Mouse (Mus musculus) heart, postnatal 4 days (tissue): ENCODE results near the gene Haus2. TPM values are rescaled to one million over a fixed set of nuclear protein-coding genes. Genes with fewer than 3 reads are reported as not detected.

ENCODE experiments used
- DNase-seq: peaks from one replicate; pipeline ENCODE4 v3.0.0; 2021
- total RNA-seq, 2 experiments: library from RNA; stranded (reverse); gene quantifications; 2 replicates each; pipeline ENCODE4 v1.2.3; 2021

Haus2 gene
- total RNA-seq, 2 experiments from 2014 or later, result 15.7 to 16.0 TPM

DNA sequence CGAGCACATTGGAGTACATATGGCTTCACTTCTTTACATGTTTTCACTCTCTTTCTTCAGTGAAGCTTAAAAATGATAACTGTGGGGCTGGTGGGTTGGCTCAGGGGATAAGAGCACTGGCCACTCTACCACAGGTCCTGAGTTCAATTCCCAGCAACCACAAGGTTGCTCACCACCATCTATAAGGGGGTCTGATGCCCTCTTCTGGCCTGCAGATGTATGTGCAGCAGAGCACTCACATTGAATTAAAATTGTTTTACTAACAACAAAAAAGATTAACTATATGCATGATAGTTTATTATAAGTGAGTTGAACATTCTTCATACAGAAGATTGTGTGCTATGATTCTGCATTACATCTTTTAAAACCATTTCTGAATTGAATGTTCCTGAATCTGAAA lies 10.4 kb downstream of the Haus2 start:
- no peak for DNase-seq

DNA sequence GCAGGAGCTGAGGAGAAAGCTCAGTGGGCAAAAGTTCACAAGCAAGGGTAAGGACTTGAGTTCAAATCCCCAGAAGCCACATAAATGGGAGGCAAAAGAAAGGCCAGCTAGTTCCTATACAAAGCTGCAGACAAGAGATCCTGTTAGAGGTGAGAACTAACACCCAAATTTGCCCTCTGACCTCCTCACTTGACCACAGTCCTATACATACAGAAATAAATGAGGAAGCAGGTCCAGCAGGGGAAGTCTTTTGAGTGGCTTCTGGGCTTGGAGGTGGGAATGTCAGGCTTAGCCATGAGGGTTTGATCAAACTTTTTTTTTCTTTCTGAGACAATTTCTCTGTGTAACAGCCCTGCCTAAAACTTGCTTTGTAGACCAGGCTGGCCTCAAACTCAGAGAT lies 13.7 kb downstream of the Haus2 start:
- no peak for DNase-seq

DNA sequence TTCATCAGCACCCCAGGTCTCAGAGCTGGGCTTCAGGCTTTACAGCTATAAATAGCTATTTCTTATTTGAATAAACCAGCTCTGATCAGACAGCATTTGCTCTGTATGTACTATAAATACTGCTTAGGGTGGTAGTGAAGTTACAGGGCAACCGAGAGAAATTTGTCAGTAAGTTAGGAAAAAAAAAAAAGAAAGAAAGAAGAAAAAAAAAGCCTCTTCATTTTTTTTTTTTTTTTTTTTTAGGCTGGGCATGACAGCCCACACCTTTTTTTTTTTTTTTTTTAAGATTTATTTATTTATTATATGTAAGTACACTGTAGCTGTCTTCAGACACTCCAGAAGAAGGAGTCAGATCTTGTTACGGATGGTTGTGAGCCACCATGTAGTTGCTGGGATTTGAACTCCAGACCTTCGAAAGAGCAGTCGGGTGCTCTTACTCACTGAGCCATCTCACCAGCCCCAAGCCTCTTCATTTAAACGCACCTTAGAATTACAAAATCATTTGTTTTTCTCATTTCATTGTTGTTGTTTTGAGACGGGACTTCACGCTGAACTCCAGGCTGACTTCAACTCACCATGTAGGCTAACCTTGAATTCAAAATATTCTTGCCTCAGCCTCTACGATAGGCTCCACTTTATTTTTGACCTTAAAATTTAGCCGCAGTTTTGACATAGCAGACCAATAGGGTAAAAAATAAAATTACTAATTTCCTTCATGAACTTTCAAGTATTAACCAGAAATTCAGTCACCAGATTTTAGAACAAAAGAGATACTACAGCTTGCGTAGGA lies 19.1 kb downstream of the Haus2 start:
- no peak for DNase-seq

DNA sequence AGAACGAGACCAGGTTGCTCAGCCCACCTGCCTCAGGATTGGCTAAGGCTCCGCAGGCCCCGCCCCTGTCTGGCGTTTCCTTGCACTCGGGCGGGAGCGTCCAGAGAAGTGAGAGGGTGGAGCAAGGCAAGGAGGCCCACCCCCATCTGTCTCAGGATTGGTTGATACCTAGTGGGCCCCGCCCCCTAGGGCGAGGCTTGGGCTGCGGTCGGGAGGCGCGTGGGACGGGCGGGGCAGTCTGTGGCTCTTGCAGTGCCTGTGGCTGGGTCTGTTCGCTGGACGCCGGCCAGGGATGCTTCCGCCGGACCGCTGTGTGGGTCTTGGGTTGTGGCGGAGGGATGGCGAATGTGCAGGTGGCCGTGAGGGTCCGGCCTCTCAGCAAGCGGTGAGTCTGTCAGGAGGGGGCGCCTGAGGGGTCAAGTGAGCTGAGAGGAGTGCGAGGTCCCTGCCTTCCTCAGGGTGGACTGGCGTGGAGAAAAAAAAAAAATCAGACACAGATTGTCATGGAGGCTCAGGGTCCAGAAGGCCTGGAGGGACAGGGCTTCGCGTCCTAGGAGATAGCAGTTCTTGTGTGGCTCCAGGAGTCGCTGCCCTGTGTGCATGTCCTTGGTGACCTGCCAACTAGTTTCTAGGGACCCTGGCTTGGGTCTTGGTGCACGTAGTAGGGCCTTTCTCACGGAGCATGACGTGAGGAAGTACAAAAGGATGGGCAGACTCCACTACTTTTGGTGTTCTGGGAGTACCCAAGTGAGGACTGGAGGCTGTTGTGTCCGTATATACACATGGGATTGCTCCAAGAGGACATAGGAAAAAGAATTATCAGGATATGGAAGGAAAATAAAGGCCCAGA lies 19.9 kb downstream of the Haus2 start, which contains the start of gene Stard9:
Stard9 (plus strand) TSS at position 236 of the 850 bp plus-strand sequence.
- DNase-seq, result peak; percentile 98

DNA sequence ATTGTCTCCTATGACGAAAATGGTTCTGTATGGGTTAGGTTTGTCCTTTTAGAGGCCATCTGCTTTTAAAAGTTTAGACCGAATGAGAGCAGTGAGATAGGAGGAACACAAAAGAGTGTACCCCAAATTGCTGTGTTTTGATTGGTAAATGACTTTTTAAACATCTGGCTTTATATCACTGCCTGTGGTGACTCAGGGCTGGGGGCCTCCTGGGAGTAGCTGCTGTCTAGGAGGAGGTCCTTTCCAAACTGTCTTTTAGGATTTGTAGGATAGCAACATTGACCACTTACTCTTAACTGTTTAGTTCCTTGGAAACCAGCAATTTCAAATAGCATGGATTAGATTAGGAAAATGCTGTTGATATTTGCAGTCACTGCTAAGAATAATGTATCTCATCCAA lies 21.1 kb downstream of the Haus2 start:
- peak; percentile 49 for DNase-seq

GRCm38 (mm10) chr2:120630655-120631054 lies 21.5 kb downstream of the Haus2 start:
- no peak for DNase-seq

DNA sequence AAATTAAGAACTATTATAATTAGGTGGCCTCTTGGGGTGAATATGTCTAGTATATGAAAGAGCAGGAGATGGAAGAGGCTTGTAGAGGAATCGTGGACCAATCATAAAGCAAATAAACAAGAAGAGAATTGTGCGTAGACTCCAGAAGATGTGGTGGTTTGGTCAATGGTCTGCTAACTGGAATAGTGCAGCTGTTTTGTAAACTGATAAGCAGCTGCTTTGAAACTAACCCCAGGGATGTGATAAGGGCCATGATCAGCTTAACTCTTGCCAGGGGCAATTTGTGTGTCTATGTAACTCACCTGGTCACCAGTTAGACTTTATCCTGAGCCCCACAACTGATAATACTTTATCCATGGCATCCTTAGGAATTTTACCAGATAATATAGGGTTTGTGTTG lies 22.3 kb downstream of the Haus2 start:
- no peak for DNase-seq

- no peak for DNase-seq
These were observed 22.8 kb downstream of the Haus2 start for GRCm38 (mm10) chr2:120631957-120632356.

DNA sequence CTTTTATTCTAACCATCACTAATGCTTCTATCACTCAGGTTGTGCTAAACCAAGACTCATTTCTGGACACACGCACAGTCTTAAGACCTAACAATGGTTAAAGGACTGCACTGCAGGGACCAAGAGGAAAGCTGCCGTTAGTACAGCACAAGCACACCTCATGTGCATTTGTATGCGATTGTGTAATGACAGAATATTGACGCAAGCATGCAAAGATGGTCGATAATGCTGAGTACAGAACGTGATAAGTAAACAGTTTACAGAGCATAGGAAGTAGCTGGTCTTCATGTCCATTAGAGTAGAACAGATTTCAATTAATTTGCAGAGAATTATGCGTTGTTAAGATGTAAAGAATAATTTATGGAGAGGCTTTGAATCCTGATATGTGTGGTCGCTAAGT lies 31.7 kb downstream of the Haus2 start:
- no peak for DNase-seq

DNA sequence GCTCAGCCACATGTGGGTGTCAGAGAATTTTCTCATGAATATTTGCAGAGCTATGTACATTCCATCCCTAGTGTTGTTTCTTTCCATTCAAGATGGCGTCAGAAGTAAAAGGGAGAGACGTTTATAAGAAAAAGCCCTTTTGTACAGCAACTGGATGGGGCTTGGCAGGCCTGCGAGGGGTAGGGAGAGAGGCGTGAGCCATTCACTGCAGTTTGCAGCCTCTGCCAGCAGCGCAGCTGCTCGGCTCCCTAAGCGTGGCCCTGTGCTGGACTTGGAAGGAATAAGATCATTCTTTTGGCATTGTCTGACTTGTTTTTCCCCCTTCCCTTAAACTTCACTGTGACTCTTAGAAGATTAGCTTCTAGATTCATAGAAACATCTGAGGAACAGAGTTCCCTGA lies 34.7 kb downstream of the Haus2 start:
- DNase-seq, result peak; percentile 72

DNA sequence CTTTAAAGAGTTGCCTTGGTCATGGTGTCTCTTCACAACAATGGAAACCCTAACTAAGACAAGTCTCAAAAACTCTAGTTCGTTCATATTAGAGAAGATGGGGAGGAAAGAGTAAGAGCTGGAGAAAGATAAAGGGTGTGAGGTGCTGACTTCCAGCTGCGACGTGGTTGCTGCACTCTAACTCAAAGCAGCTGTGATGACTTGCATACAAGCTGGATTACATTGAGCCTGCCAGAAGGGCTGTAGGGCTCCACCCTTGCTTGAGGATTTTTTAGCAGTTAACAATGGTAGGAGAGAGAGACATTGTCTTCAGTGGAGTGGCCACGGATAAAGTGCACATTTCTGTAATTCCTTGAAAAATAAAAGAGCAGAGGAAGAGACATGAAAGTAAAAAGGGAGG lies 37.6 kb downstream of the Haus2 start:
- DNase-seq, result peak; percentile 53

DNA sequence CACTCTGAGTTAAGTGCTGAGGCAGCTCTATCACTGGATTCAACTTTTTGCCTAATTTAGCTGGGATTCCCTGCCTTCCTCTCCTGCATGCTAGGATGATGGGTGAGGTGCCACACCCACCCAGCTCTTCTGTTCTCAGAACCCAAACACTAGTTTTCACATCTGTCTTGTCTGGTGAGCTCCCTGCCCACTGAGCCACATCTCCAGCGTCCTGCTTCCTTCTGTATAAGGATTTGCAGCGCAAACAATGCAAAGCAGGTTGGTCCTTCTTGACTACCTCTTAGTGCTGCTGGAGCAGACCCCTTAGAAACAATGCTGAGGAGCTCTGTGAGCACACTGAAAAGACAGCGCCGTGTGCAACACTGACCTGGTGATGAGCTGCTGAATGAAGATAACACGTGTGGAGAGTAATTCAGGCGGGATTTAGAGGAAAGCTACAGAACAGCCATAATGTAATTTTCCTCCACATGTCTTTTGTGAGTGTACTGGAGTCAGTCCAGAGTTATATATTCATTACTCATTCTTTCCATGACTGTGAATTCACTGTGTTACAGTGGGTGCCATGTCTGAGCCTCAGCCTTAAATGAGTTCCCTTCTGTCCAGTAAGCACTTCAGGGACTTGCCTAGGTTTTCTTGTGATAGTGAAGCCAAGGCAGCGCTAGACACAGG lies 43.2 kb downstream of the Haus2 start:
- no peak for DNase-seq

- no peak for DNase-seq
These were observed 43.7 kb downstream of the Haus2 start for GRCm38 (mm10) chr2:120652925-120653284.

DNA sequence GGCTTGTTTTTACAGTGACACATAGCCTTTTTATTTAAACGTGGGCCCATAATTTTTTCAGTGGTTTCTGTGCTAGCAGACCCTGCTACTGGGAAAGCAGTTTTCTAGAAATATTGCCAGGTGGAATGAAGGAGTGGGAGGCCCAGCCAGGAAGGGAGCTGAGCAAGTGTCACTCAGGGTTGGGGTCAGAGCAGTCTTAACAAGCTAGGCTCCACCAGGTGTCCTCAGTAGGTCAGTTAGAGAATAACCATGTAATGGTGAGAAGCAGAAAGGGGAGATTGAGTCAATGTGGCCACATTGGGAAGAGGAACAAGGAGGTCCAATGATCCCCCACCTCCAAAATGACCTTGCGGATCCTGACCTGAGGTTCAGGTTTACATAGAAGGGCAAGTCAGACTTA lies 45.5 kb downstream of the Haus2 start:
- DNase-seq, result no peak

GRCm38 (mm10) chr2:120655905-120656304 lies 46.7 kb downstream of the Haus2 start:
- no peak for DNase-seq

GRCm38 (mm10) chr2:120656711-120657110 lies 47.5 kb downstream of the Haus2 start:
- DNase-seq, result no peak

- no peak for DNase-seq
These were observed 49.3 kb downstream of the Haus2 start for GRCm38 (mm10) chr2:120658486-120658885.

- no peak for DNase-seq
These were observed 50.1 kb downstream of the Haus2 start for GRCm38 (mm10) chr2:120659318-120659717.

DNA sequence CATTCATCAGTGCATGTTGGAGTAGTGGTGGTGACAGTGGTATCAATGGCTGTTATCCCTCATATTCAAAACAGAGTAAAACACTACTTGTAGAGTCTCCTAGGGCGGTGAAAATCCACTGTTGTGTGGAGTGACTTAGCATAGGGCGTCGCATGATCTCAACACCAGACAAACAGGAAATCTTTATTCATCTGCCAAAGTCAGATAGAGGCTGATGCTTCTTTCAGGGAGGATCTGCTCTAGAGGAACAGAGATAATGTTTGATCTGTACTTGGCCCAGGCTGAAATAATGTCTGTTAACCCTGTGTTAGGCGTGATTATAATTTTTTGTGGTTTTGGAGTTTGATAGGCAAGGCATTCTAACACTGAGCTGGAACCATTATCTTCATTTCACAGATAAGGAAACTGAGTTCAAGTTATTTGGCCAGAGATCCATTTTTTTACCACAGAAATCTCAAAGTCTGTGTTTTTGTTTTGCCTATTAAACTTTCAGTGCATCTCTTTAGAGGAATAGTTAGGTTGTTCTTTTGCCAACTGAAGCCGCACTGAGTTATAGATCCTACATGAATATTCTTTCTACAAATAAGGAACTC lies 51.4 kb downstream of the Haus2 start:
- DNase-seq, result no peak

GRCm38 (mm10) chr2:120662766-120663165 lies 53.6 kb downstream of the Haus2 start:
- DNase-seq, result no peak

- DNase-seq, result no peak
These were observed 54.4 kb downstream of the Haus2 start for GRCm38 (mm10) chr2:120663491-120664154.

DNA sequence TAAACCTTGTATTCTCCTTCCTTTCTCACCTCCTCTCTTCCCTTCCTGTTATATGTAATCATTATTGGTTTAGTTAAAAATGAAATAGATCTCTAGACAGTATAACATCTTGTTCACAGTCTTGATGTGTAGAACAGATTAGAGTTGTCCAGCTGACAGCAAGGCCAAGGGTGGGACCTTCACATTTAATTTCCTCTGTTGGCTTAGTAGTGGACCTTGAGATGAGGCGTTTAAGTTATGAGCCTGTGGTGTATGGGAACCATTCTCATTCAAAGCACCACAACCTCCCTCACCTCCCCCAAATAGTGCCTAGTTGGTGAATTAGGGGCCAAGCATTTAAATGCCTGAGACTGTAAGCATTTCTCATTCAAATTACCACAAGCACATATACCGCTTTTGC lies 58.3 kb downstream of the Haus2 start:
- DNase-seq, result no peak
